Mouse (Mus musculus): ENCODE measurements at regions not wholly inside any gene's neighbourhood (a gene's known extent, or its start where the extent isn't known, plus 50 kb on each side); places are given as distances from the start of the nearest gene placed in this dataset.
A peak's percentile ranks its signal among the peaks of the same experiment; 100 is the strongest.

GRCm38 (mm10) chr3:143007047-143007446 is 125.2 kb upstream of the Pkn2 start:
- WGBS = 88% methylated on average over 3 of the region's 3 CpGs
- Histone ChIP-seq H3K4me1 (no peaks in the 10 kb centered on the region), H3K36me3 (no peaks in the 10 kb centered on the region), H3K27me3 (ENCODE audit: low read depth, poor library complexity, severe bottlenecking) (no peaks in the 10 kb centered on the region), H3K4me3 (no peak overlapping the region), H3K27ac (no peak overlapping the region), H3K9me3 (replicated peaks) (no peaks in the 10 kb centered on the region)
- no peak for DNase-seq (ENCODE audit: low spot score)

- Histone ChIP-seq H3K27ac (no peak overlapping the region), H3K4me3 (no peak overlapping the region), H3K27me3 (ENCODE audit: low read depth, poor library complexity, severe bottlenecking) (no peaks in the 10 kb centered on the region), H3K4me1 (no peaks in the 10 kb centered on the region), H3K9me3 (replicated peaks) (no peaks in the 10 kb centered on the region), H3K36me3 (no peaks in the 10 kb centered on the region)
- 80% methylated on average over 5 of the region's 5 CpGs for WGBS
- DNase-seq (ENCODE audit: low spot score) = no peak
Measured at GRCm38 (mm10) chr3:143001952-143002351, 120.1 kb upstream of the Pkn2 start.

- no peak for DNase-seq (ENCODE audit: low spot score)
- WGBS = 72% methylated on average over 3 of the region's 3 CpGs
- H3K4me1 ChIP-seq = no peaks in the 10 kb centered on the region
- no peak overlapping the region for H3K4me3 ChIP-seq
- no peaks in the 10 kb centered on the region for H3K36me3 ChIP-seq
- no peak overlapping the region for H3K27ac ChIP-seq
- H3K9me3 ChIP-seq (replicated peaks) = no peaks in the 10 kb centered on the region
- no peaks in the 10 kb centered on the region for H3K27me3 ChIP-seq (ENCODE audit: low read depth, poor library complexity, severe bottlenecking)
Measured at GRCm38 (mm10) chr3:142995981-142996743, 114.4 kb upstream of the Pkn2 start.

- H3K27ac ChIP-seq = no peak overlapping the region
- H3K4me3 ChIP-seq = no peak overlapping the region
- WGBS = 93% methylated on average over 5 of the region's 5 CpGs
- no peaks in the 10 kb centered on the region for H3K4me1 ChIP-seq
- no peaks in the 10 kb centered on the region for H3K9me3 ChIP-seq (replicated peaks)
- DNase-seq (ENCODE audit: low spot score) = no peak
- no peaks in the 10 kb centered on the region for H3K27me3 ChIP-seq (ENCODE audit: low read depth, poor library complexity, severe bottlenecking)
- no peaks in the 10 kb centered on the region for H3K36me3 ChIP-seq
Measured at GRCm38 (mm10) chr3:142984547-142984946, 102.7 kb upstream of the Pkn2 start.

- Histone ChIP-seq H3K9me3 (replicated peaks) (no peaks in the 10 kb centered on the region), H3K36me3 (no peaks in the 10 kb centered on the region), H3K27ac (no peak overlapping the region), H3K27me3 (ENCODE audit: low read depth, poor library complexity, severe bottlenecking) (no peaks in the 10 kb centered on the region), H3K4me1 (no peaks in the 10 kb centered on the region), H3K4me3 (no peak overlapping the region)
- no peak for DNase-seq (ENCODE audit: low spot score)
- WGBS = 84% methylated on average over 3 of the region's 3 CpGs
Measured at GRCm38 (mm10) chr3:142981221-142981620, 99.4 kb upstream of the Pkn2 start.

GRCm38 (mm10) chr3:142979161-142979560 is 97.4 kb upstream of the Pkn2 start:
- no peaks in the 10 kb centered on the region for H3K9me3 ChIP-seq (replicated peaks)
- WGBS = 63% methylated on average over 4 of the region's 4 CpGs
- no peak overlapping the region for H3K27ac ChIP-seq
- no peaks in the 10 kb centered on the region for H3K36me3 ChIP-seq
- no peaks in the 10 kb centered on the region for H3K27me3 ChIP-seq (ENCODE audit: low read depth, poor library complexity, severe bottlenecking)
- no peak overlapping the region for H3K4me3 ChIP-seq
- no peaks in the 10 kb centered on the region for H3K4me1 ChIP-seq
- no peak for DNase-seq (ENCODE audit: low spot score)

- no peaks in the 10 kb centered on the region for H3K4me1 ChIP-seq
- DNase-seq (ENCODE audit: low spot score) = no peak
- 93% methylated on average over 7 of the region's 7 CpGs for WGBS
- no peaks in the 10 kb centered on the region for H3K27me3 ChIP-seq (ENCODE audit: low read depth, poor library complexity, severe bottlenecking)
- H3K4me3 ChIP-seq = no peak overlapping the region
- H3K9me3 ChIP-seq (replicated peaks) = no peaks in the 10 kb centered on the region
- no peaks in the 10 kb centered on the region for H3K36me3 ChIP-seq
- no peak overlapping the region for H3K27ac ChIP-seq
Measured at GRCm38 (mm10) chr3:142976519-142977394, 95.0 kb upstream of the Pkn2 start.

- no peak overlapping the region for H3K27ac ChIP-seq
- H3K36me3 ChIP-seq = no peaks in the 10 kb centered on the region
- no peak for DNase-seq (ENCODE audit: low spot score)
- H3K27me3 ChIP-seq (ENCODE audit: low read depth, poor library complexity, severe bottlenecking) = no peaks in the 10 kb centered on the region
- 89% methylated on average over 8 of the region's 8 CpGs for WGBS
- H3K9me3 ChIP-seq (replicated peaks) = no peaks in the 10 kb centered on the region
- H3K4me3 ChIP-seq = no peak overlapping the region
- 0 out of 2 replicates have a peak, but pooled peaks cover under 1% of the 10 kb centered on the region for H3K4me1 ChIP-seq
Measured at GRCm38 (mm10) chr3:142975606-142976005, 93.8 kb upstream of the Pkn2 start.

GRCm38 (mm10) chr3:142969501-142969900 is 87.7 kb upstream of the Pkn2 start:
- no peaks in the 10 kb centered on the region for H3K27me3 ChIP-seq (ENCODE audit: low read depth, poor library complexity, severe bottlenecking)
- H3K9me3 ChIP-seq (replicated peaks) = no peaks in the 10 kb centered on the region
- no peak overlapping the region for H3K27ac ChIP-seq
- H3K4me3 ChIP-seq = no peak overlapping the region
- 70% methylated on average over 2 of the region's 2 CpGs for WGBS
- DNase-seq (ENCODE audit: low spot score) = no peak
- 0 out of 2 replicates have a peak, but pooled peaks cover 3% of the 10 kb centered on the region for H3K4me1 ChIP-seq
- no peaks in the 10 kb centered on the region for H3K36me3 ChIP-seq

- no peak overlapping the region for H3K27ac ChIP-seq
- WGBS = 78% methylated on average over 4 of the region's 4 CpGs
- no peaks in the 10 kb centered on the region for H3K27me3 ChIP-seq (ENCODE audit: low read depth, poor library complexity, severe bottlenecking)
- no peaks in the 10 kb centered on the region for H3K36me3 ChIP-seq
- no peak overlapping the region for H3K4me3 ChIP-seq
- 0 out of 2 replicates have a peak, but pooled peaks cover 3% of the 10 kb centered on the region for H3K4me1 ChIP-seq
- no peaks in the 10 kb centered on the region for H3K9me3 ChIP-seq (replicated peaks)
- no peak for DNase-seq (ENCODE audit: low spot score)
Measured at GRCm38 (mm10) chr3:142965604-142966003, 83.8 kb upstream of the Pkn2 start.

GRCm38 (mm10) chr3:142963818-142964372 is 82.1 kb upstream of the Pkn2 start:
- H3K4me3 ChIP-seq = no peak overlapping the region
- no peaks in the 10 kb centered on the region for H3K4me1 ChIP-seq
- no peaks in the 10 kb centered on the region for H3K27me3 ChIP-seq (ENCODE audit: low read depth, poor library complexity, severe bottlenecking)
- WGBS = 94% methylated on average over 4 of the region's 4 CpGs
- no peaks in the 10 kb centered on the region for H3K9me3 ChIP-seq (replicated peaks)
- H3K36me3 ChIP-seq = no peaks in the 10 kb centered on the region
- no peak for DNase-seq (ENCODE audit: low spot score)
- H3K27ac ChIP-seq = no peak overlapping the region

GRCm38 (mm10) chr3:142957768-142958167 is 76.0 kb upstream of the Pkn2 start:
- Histone ChIP-seq H3K27me3 (ENCODE audit: low read depth, poor library complexity, severe bottlenecking) (no peaks in the 10 kb centered on the region), H3K9me3 (replicated peaks) (no peaks in the 10 kb centered on the region), H3K4me3 (no peak overlapping the region), H3K27ac (no peak overlapping the region), H3K36me3 (no peaks in the 10 kb centered on the region), H3K4me1 (no peaks in the 10 kb centered on the region)
- 83% methylated on average over 8 of the region's 8 CpGs for WGBS
- DNase-seq (ENCODE audit: low spot score) = no peak

GRCm38 (mm10) chr3:142948771-142949170 is 67.0 kb upstream of the Pkn2 start:
- Histone ChIP-seq H3K4me3 (no peak overlapping the region), H3K9me3 (replicated peaks) (no peaks in the 10 kb centered on the region), H3K27me3 (ENCODE audit: low read depth, poor library complexity, severe bottlenecking) (no peaks in the 10 kb centered on the region), H3K4me1 (no peaks in the 10 kb centered on the region), H3K27ac (no peak overlapping the region), H3K36me3 (no peaks in the 10 kb centered on the region)
- WGBS = 32% methylated on average over 7 of the region's 7 CpGs
- DNase-seq (ENCODE audit: low spot score) = peak; percentile 73

Data from limb, embryonic 10.5 days (tissue).